Mouse (Mus musculus) small intestine, adult 2 months (tissue): ENCODE data around the gene Clec16a. TPM values are rescaled to one million over a fixed set of nuclear protein-coding genes. Genes with fewer than 3 reads are reported as not detected.

Experiments
- H3K27ac ChIP-seq: fragments of 200-500 bp; 2 replicates; pipeline ENCODE4 v1.5.1; 2012; ENCODE audit warnings: low read depth, low read length, control low read depth, inconsistent platforms; ENCODE audit not compliant: insufficient read depth
- H3K27me3 ChIP-seq: fragments of 200-500 bp; 2 replicates; pipeline ENCODE4 v1.6.1; 2012; ENCODE audit warnings: mild to moderate bottlenecking, moderate library complexity, low read length, inconsistent platforms; ENCODE audit not compliant: control insufficient read depth, insufficient read depth
- H3K36me3 ChIP-seq: fragments of 200-500 bp; 2 replicates; pipeline ENCODE4 v1.6.1; 2012; ENCODE audit warnings: mild to moderate bottlenecking, low read length, control low read depth, inconsistent platforms; ENCODE audit not compliant: control insufficient read depth, insufficient read depth
- H3K4me1 ChIP-seq: fragments of 200-500 bp; 2 replicates; pipeline ENCODE4 v1.6.1; 2012; ENCODE audit warnings: low read length, inconsistent platforms, mixed read lengths; ENCODE audit not compliant: control insufficient read depth, insufficient read depth, insufficient read length
- H3K4me3 ChIP-seq: fragments of 200-500 bp; 2 replicates; pipeline ENCODE4 v1.5.1; 2012; ENCODE audit warnings: low read depth, mild to moderate bottlenecking, control low read depth, inconsistent platforms, low read length, moderate library complexity
- CTCF ChIP-seq: fragments of 200-500 bp; IDR thresholded peaks from 2 replicates; pipeline ENCODE4 v1.5.1; 2012; ENCODE audit warnings: low read depth, mild to moderate bottlenecking, control low read depth, inconsistent platforms, low read length, moderate library complexity, mixed read lengths; ENCODE audit not compliant: insufficient replicate concordance, insufficient read length; ENCODE audit errors: extremely low read depth
- POLR2A ChIP-seq: fragments of 200-500 bp; IDR thresholded peaks from 2 replicates; pipeline ENCODE4 v1.6.1; 2012; ENCODE audit warnings: low read depth, mild to moderate bottlenecking, control low read depth, inconsistent platforms, low read length, moderate library complexity
- whole genome bisulfite sequencing: fragments of 180-500 bp; shearing (Covaris S2); methylation state at CpG from one replicate; pipeline ENCODE4 v1.1.7; 2018; 5-methylcytosine and 5-hydroxymethylcytosine counted together
- polyA plus RNA-seq: library from polyadenylated mRNA; depleted of rRNA; stranded (reverse); fragments of >200 nt; gene quantifications from 2 replicates; pipeline ENCODE4 v1.2.3, GENCODE M21; 2012

Clec16a gene
- polyA plus RNA-seq, 1 experiment, result 14.3 TPM

GRCm38 (mm10) chr16:10641146-10641545 is 96.0 kb downstream of the Clec16a start:
- H3K27ac ChIP-seq, result no peak overlapping the region
- H3K4me1 ChIP-seq, result peaks cover 27% of the 10 kb centered on the region
- no peak for TF ChIP-seq POLR2A
- TF ChIP-seq CTCF, result no peak
- H3K36me3 ChIP-seq, result no peaks in the 10 kb centered on the region
- H3K27me3 ChIP-seq, result no peaks in the 10 kb centered on the region
- 88% methylated on average over 1 of the region's 1 CpGs for WGBS
- H3K4me3 ChIP-seq, result no peak overlapping the region

- no peaks in the 10 kb centered on the region for H3K27me3 ChIP-seq
- no peak overlapping the region for H3K4me3 ChIP-seq
- no peaks in the 10 kb centered on the region for H3K36me3 ChIP-seq
- H3K27ac ChIP-seq, result no peak overlapping the region; the same call in 1 of the 2 replicates
- no peak for TF ChIP-seq CTCF
- TF ChIP-seq POLR2A, result no peak
- 23% methylated on average over 4 of the region's 4 CpGs for WGBS
- H3K4me1 ChIP-seq, result peaks cover 27% of the 10 kb centered on the region
Measured at GRCm38 (mm10) chr16:10642857-10643633, 97.9 kb downstream of the Clec16a start.

GRCm38 (mm10) chr16:10644238-10644637 is 99.1 kb downstream of the Clec16a start:
- Histone ChIP-seq H3K4me3 (no peak overlapping the region), H3K4me1 (peaks cover 21% of the 10 kb centered on the region), H3K27me3 (no peaks in the 10 kb centered on the region), H3K27ac (no peak overlapping the region), H3K36me3 (no peaks in the 10 kb centered on the region)
- TF ChIP-seq CTCF (no peak), POLR2A (no peak)

- Histone ChIP-seq H3K27ac (no peak overlapping the region), H3K36me3 (no peaks in the 10 kb centered on the region), H3K4me1 (peaks cover 18% of the 10 kb centered on the region), H3K27me3 (no peaks in the 10 kb centered on the region), H3K4me3 (no peak overlapping the region)
- 98% methylated on average over 8 of the region's 8 CpGs for WGBS
- TF ChIP-seq CTCF (no peak), POLR2A (no peak)
Measured at GRCm38 (mm10) chr16:10644731-10645130, 99.6 kb downstream of the Clec16a start.

GRCm38 (mm10) chr16:10651804-10652203 is 106.7 kb downstream of the Clec16a start:
- Histone ChIP-seq H3K27ac (no peak overlapping the region), H3K36me3 (no peaks in the 10 kb centered on the region), H3K27me3 (no peaks in the 10 kb centered on the region), H3K4me3 (no peak overlapping the region), H3K4me1 (peaks cover 18% of the 10 kb centered on the region; the same call in 1 of the 2 replicates)
- TF ChIP-seq CTCF (no peak), POLR2A (no peak)

GRCm38 (mm10) chr16:10652935-10653334 is 107.8 kb downstream of the Clec16a start:
- Histone ChIP-seq H3K27ac (no peak overlapping the region), H3K27me3 (no peaks in the 10 kb centered on the region), H3K4me1 (peaks cover 21% of the 10 kb centered on the region; the same call in 1 of the 2 replicates), H3K36me3 (no peaks in the 10 kb centered on the region), H3K4me3 (no peak overlapping the region)
- no peak for TF ChIP-seq CTCF
- no peak for TF ChIP-seq POLR2A
- 93% methylated on average over 3 of the region's 3 CpGs for WGBS

GRCm38 (mm10) chr16:10655236-10655635 is 110.1 kb downstream of the Clec16a start:
- Histone ChIP-seq H3K27ac (peak overlapping the region; percentile 99; the same call in 1 of the 2 replicates), H3K36me3 (no peaks in the 10 kb centered on the region), H3K27me3 (no peaks in the 10 kb centered on the region), H3K4me1 (peaks cover 25% of the 10 kb centered on the region; the same call in 1 of the 2 replicates), H3K4me3 (no peak overlapping the region)
- 49% methylated on average over 3 of the region's 3 CpGs for WGBS
- TF ChIP-seq CTCF (no peak), POLR2A (no peak)

- peak overlapping the region; percentile 99 for H3K27ac ChIP-seq
- peaks cover 28% of the 10 kb centered on the region; the same call in 1 of the 2 replicates for H3K4me1 ChIP-seq
- H3K36me3 ChIP-seq, result no peaks in the 10 kb centered on the region
- H3K4me3 ChIP-seq, result no peak overlapping the region
- H3K27me3 ChIP-seq, result no peaks in the 10 kb centered on the region
- TF ChIP-seq POLR2A (no peak), CTCF (no peak)
- WGBS, result 53% methylated on average over 3 of the region's 3 CpGs
Measured at GRCm38 (mm10) chr16:10655926-10656325, 110.8 kb downstream of the Clec16a start.
